Mouse (Mus musculus): ENCODE data around the gene Bcl6. TPM values are rescaled to one million over a fixed set of nuclear protein-coding genes. Genes with fewer than 3 reads are reported as not detected.

The Bcl6 gene
- polyA plus RNA-seq, 1 experiment = 5.0 TPM

- H3K4me3 ChIP-seq (ENCODE audit: low read depth, low read length) = no peak overlapping the region
- no peak for TF ChIP-seq POLR2A (IDR thresholded peaks at IDR 0.05; ENCODE audit: insufficient read depth, low read length)
- TF ChIP-seq EP300 (IDR thresholded peaks at IDR 0.05; ENCODE audit: insufficient read depth, low read depth, low read length) = no peak
- no peak for TF ChIP-seq CTCF (IDR thresholded peaks at IDR 0.05; ENCODE audit: low read depth, low read length)
- H3K9ac ChIP-seq (ENCODE audit: low read depth, poor library complexity, severe bottlenecking) = no peak overlapping the region
- H3K9me3 ChIP-seq (replicated peaks; ENCODE audit: control insufficient read depth, insufficient read depth, low read length, poor library complexity, severe bottlenecking) = no peaks in the 10 kb centered on the region
- H3K27me3 ChIP-seq (ENCODE audit: control insufficient read depth, insufficient read depth, low read length, poor library complexity, severe bottlenecking) = no peaks in the 10 kb centered on the region
- H3K27ac ChIP-seq (ENCODE audit: insufficient read depth, low read length) = no peak overlapping the region
- no peaks in the 10 kb centered on the region for H3K4me1 ChIP-seq (ENCODE audit: control insufficient read depth, insufficient read depth, low read length)
- no peaks in the 10 kb centered on the region for H3K36me3 ChIP-seq (ENCODE audit: control insufficient read depth, insufficient read depth, low read length, poor library complexity, severe bottlenecking)
Measured at GRCm38 (mm10) chr16:23968888-23969287, 19.8 kb downstream of the Bcl6 start.

DNA sequence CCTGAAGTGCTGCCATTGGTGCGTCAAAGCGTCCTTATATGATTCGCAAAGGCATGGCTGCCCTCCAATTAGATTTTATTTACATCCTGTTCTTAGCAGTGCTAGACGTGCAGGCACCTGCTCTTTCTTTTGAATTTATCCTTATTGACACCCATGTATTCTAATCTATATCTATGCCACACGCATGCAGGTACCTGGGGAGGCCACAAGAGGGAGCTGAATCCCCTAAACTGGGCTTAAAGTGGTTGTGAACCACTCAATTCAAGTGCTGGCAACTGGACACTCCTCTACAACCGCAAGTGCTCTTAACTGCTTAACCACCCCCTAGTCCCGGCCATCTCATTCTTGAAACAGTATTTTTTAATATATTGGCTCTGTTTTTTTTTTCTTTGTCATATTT is 21.4 kb downstream of the Bcl6 start:
- no peak for TF ChIP-seq EP300 (IDR thresholded peaks at IDR 0.05; ENCODE audit: insufficient read depth, low read depth, low read length)
- no peak for TF ChIP-seq POLR2A (IDR thresholded peaks at IDR 0.05; ENCODE audit: insufficient read depth, low read length)
- TF ChIP-seq CTCF (IDR thresholded peaks at IDR 0.05; ENCODE audit: low read depth, low read length) = peak; percentile 58
- H3K27me3 ChIP-seq (ENCODE audit: control insufficient read depth, insufficient read depth, low read length, poor library complexity, severe bottlenecking) = no peaks in the 10 kb centered on the region
- no peak overlapping the region for H3K4me3 ChIP-seq (ENCODE audit: low read depth, low read length)
- H3K27ac ChIP-seq (ENCODE audit: insufficient read depth, low read length) = no peak overlapping the region
- no peaks in the 10 kb centered on the region for H3K9me3 ChIP-seq (replicated peaks; ENCODE audit: control insufficient read depth, insufficient read depth, low read length, poor library complexity, severe bottlenecking)
- H3K9ac ChIP-seq (ENCODE audit: low read depth, poor library complexity, severe bottlenecking) = no peak overlapping the region
- H3K36me3 ChIP-seq (ENCODE audit: control insufficient read depth, insufficient read depth, low read length, poor library complexity, severe bottlenecking) = no peaks in the 10 kb centered on the region
- H3K4me1 ChIP-seq (ENCODE audit: control insufficient read depth, insufficient read depth, low read length) = no peaks in the 10 kb centered on the region

DNA sequence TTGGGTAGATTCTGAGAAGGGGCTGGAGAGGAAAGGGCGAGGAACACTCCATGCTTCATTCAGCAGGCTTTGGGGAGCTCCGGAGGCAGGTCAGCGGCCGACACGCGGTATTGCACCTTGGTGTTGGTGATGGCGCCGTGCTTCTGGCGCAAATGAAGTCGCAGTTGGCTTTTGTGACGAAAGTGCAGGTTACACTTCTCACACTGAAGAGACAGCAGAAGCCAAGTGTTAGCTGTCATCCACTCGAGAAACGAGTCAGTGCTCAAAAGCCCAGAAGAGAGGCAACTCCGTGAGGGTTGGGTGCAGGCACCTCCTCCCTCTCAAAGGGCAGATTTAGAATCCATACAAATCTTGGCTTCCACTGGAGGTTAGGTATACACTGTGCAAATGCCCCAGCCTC is 22.6 kb downstream of the Bcl6 start:
- H3K27ac ChIP-seq (ENCODE audit: insufficient read depth, low read length) = no peak overlapping the region
- H3K9ac ChIP-seq (ENCODE audit: low read depth, poor library complexity, severe bottlenecking) = no peak overlapping the region
- H3K9me3 ChIP-seq (replicated peaks; ENCODE audit: control insufficient read depth, insufficient read depth, low read length, poor library complexity, severe bottlenecking) = no peaks in the 10 kb centered on the region
- H3K27me3 ChIP-seq (ENCODE audit: control insufficient read depth, insufficient read depth, low read length, poor library complexity, severe bottlenecking) = no peaks in the 10 kb centered on the region
- no peak overlapping the region for H3K4me3 ChIP-seq (ENCODE audit: low read depth, low read length)
- no peaks in the 10 kb centered on the region for H3K36me3 ChIP-seq (ENCODE audit: control insufficient read depth, insufficient read depth, low read length, poor library complexity, severe bottlenecking)
- no peak for TF ChIP-seq CTCF (IDR thresholded peaks at IDR 0.05; ENCODE audit: low read depth, low read length)
- no peak for TF ChIP-seq EP300 (IDR thresholded peaks at IDR 0.05; ENCODE audit: insufficient read depth, low read depth, low read length)
- TF ChIP-seq POLR2A (IDR thresholded peaks at IDR 0.05; ENCODE audit: insufficient read depth, low read length) = no peak
- H3K4me1 ChIP-seq (ENCODE audit: control insufficient read depth, insufficient read depth, low read length) = no peaks in the 10 kb centered on the region

DNA sequence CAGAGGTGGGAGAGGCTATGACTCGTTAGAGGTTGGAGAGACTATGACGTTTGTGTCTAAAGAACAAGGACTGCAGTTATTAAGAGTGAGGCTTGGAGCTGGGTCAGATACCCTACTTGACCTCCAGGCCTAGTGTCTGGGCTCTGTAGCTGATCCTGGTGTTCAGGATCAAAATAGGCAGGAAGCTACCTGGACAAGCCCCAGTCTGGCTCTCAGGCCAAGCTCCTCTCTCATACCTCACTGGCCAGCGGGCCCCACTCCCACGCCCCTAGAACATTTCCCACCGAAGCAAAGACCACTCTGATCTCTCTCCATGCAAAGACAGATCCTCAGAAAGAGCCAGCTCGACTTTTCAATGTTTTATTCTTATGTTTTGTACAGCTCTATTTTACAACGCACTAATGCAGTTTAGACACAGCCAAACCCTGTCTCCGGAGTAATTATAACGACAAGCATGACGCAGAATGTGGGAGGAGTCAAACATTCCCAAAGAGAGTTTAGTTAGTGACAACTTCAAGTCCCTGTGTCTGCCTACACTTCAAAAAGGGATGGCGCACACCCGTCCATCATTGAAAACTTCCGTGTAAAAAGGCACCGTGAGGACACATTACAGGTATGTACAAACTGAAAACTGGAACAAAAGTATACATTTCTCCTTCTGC is 23.8 kb downstream of the Bcl6 start:
- Histone ChIP-seq H3K36me3 (ENCODE audit: control insufficient read depth, insufficient read depth, low read length, poor library complexity, severe bottlenecking) (no peaks in the 10 kb centered on the region), H3K9me3 (replicated peaks; ENCODE audit: control insufficient read depth, insufficient read depth, low read length, poor library complexity, severe bottlenecking) (no peaks in the 10 kb centered on the region), H3K4me3 (ENCODE audit: low read depth, low read length) (no peak overlapping the region), H3K9ac (ENCODE audit: low read depth, poor library complexity, severe bottlenecking) (no peak overlapping the region), H3K27me3 (ENCODE audit: control insufficient read depth, insufficient read depth, low read length, poor library complexity, severe bottlenecking) (no peaks in the 10 kb centered on the region), H3K4me1 (ENCODE audit: control insufficient read depth, insufficient read depth, low read length) (no peaks in the 10 kb centered on the region), H3K27ac (ENCODE audit: insufficient read depth, low read length) (no peak overlapping the region)
- no peak for TF ChIP-seq EP300 (IDR thresholded peaks at IDR 0.05; ENCODE audit: insufficient read depth, low read depth, low read length)
- TF ChIP-seq CTCF (IDR thresholded peaks at IDR 0.05; ENCODE audit: low read depth, low read length) = no peak
- TF ChIP-seq POLR2A (IDR thresholded peaks at IDR 0.05; ENCODE audit: insufficient read depth, low read length) = no peak

DNA sequence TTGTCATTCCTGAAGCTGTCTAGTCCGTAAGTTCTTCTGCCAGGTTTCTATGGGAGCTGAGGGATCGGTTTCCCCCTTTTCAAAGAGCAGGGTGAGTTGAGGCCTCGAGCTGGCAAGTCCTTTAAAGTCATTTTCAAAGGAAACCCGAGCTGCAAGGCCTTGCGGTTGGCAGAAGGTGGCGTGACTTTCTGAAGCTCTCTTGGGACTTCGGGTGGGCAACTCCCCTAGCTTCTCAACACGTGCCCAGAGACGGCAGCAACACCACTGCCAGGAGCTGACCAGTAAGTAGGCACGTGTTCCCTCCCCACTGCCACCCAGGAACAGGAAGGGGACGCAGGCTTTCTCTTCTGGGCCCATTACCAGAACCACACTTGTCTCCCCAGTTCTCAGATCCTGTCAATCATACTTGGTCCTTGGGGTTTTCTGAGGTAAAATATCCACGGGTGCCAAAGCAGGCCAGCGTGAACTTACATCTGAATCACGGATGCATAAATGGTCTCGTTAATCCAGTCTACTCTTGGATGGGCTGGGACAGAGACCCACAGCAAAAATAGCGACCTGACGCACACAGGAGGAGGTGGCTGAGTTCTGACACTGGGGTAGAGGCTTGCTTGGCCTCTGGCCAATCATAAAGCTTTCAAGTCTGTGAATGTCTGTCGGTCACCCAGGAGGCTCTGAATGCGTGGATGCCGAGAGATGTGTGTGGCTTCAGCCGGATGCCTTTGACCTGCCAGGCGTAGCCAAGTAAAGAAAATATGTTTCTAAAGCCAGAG is 24.6 kb downstream of the Bcl6 start:
- no peaks in the 10 kb centered on the region for H3K4me1 ChIP-seq (ENCODE audit: control insufficient read depth, insufficient read depth, low read length)
- H3K36me3 ChIP-seq (ENCODE audit: control insufficient read depth, insufficient read depth, low read length, poor library complexity, severe bottlenecking) = no peaks in the 10 kb centered on the region
- H3K4me3 ChIP-seq (ENCODE audit: low read depth, low read length) = no peak overlapping the region
- H3K9me3 ChIP-seq (replicated peaks; ENCODE audit: control insufficient read depth, insufficient read depth, low read length, poor library complexity, severe bottlenecking) = no peaks in the 10 kb centered on the region
- H3K9ac ChIP-seq (ENCODE audit: low read depth, poor library complexity, severe bottlenecking) = no peak overlapping the region
- no peaks in the 10 kb centered on the region for H3K27me3 ChIP-seq (ENCODE audit: control insufficient read depth, insufficient read depth, low read length, poor library complexity, severe bottlenecking)
- no peak overlapping the region for H3K27ac ChIP-seq (ENCODE audit: insufficient read depth, low read length)
- TF ChIP-seq EP300 (IDR thresholded peaks at IDR 0.05; ENCODE audit: insufficient read depth, low read depth, low read length) (no peak), POLR2A (IDR thresholded peaks at IDR 0.05; ENCODE audit: insufficient read depth, low read length) (no peak), CTCF (IDR thresholded peaks at IDR 0.05; ENCODE audit: low read depth, low read length) (no peak)

DNA sequence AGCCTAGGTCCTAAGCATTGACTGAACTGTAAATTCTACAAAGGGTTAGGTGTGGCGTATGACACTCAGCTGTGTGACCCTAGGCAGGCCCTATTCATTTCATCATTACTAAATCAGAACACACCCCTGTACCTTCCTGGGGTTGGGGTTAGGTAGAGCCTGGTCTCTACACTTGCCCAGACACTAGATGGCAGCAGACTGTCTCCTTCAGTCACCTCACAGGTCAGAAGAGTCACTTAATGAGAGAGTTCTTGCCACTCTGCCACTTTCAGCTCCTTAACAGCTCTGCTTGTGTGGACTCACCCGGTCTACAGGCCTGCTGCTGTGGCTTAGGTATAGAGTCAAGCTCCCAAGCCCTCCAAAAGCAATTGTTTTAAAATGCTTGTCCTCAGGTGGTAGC is 26.3 kb downstream of the Bcl6 start:
- TF ChIP-seq EP300 (IDR thresholded peaks at IDR 0.05; ENCODE audit: insufficient read depth, low read depth, low read length) (no peak), CTCF (IDR thresholded peaks at IDR 0.05; ENCODE audit: low read depth, low read length) (peak; percentile 34)
- Histone ChIP-seq H3K36me3 (ENCODE audit: control insufficient read depth, insufficient read depth, low read length, poor library complexity, severe bottlenecking) (no peaks in the 10 kb centered on the region), H3K27me3 (ENCODE audit: control insufficient read depth, insufficient read depth, low read length, poor library complexity, severe bottlenecking) (no peaks in the 10 kb centered on the region), H3K9ac (ENCODE audit: low read depth, poor library complexity, severe bottlenecking) (no peak overlapping the region), H3K4me3 (ENCODE audit: low read depth, low read length) (no peak overlapping the region), H3K27ac (ENCODE audit: insufficient read depth, low read length) (no peak overlapping the region), H3K9me3 (replicated peaks; ENCODE audit: control insufficient read depth, insufficient read depth, low read length, poor library complexity, severe bottlenecking) (no peaks in the 10 kb centered on the region), H3K4me1 (ENCODE audit: control insufficient read depth, insufficient read depth, low read length) (no peaks in the 10 kb centered on the region)
